Mouse (Mus musculus) embryonic stem cell, embryonic (primary cell): ENCODE data around the gene Bmp4.

Experiments
- CTCF ChIA-PET, 4 experiments: fragments of 300-600 bp in 2 of 4; fragments of 350-600 bp in 2 of 4; sonication (Branson Sonifier 250); formaldehyde crosslinking; loops; one replicate each; lab custom pipeline; 2022; ENCODE audit warnings: inconsistent platforms in 2 of 4; lab: Charles Lee
- POLR2A ChIA-PET, 4 experiments: fragments of 300-600 bp in 2 of 4; fragments of 350-600 bp in 2 of 4; sonication (Branson Sonifier 250); formaldehyde crosslinking; loops; one replicate each; lab custom pipeline; 2022; ENCODE audit warnings: antibody characterized with exemption in 4 of 4, inconsistent platforms in 1 of 4; lab: Charles Lee

Gene Bmp4

GRCm38 (mm10) chr14:46390249-46390775 is at the start of gene Bmp4:
TSS of gene Bmp4 (minus strand) at chr14:46390669.
- POLR2A ChIA-PET: interaction anchor here in 2 of 4 experiments (1.4 to 5.0 kb wide), 6 partner anchors 9 to 22 kb away, joined by 4 to 35 read pairs (median 16); partner anchors contain the start of gene Gm15217 (in 2 of the 2)
- CTCF ChIA-PET: interaction anchor here in 3 of 4 experiments (0.5 to 1.2 kb wide), 3 partner anchors 10 to 684 kb away, joined by 3 to 9 read pairs (median 4); no protein-coding TSS in a partner anchor

DNA sequence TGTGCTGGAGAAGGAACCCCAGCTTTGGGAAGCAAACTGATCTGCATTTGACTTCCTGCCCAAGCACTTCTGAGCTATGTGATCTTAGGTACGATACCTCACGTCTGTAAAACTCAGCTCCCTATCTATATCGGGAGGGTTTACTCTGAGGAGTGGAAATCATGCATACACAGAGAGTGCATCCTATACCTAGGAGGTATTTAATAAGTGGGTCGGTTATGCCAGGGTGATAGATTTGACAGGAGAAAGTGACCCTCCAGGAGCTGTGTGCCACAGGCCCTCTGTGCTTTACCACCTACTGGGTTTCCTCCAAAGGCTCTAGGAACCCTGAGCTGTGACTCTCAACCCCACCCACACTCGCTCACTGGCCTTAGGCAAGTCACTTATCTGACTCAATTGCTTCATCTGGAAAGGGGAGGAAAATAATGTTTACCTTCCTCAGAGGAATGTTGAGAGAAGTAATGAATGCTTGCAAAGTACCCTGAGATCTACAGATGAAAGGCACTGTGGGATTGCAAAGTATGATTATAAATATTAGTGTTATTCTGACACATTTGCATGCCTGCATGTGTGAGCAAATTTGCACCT is 49.1 kb upstream of the Bmp4 start:
- POLR2A ChIA-PET: interaction anchor here in 1 of 4 experiments (0.6 kb wide), 1 partner anchor 290 kb away, joined by 4 read pairs; no protein-coding TSS in a partner anchor
- CTCF ChIA-PET: interaction anchor here in 1 of 4 experiments (0.6 kb wide), 1 partner anchor 159 kb away, joined by 5 read pairs; no protein-coding TSS in a partner anchor

DNA sequence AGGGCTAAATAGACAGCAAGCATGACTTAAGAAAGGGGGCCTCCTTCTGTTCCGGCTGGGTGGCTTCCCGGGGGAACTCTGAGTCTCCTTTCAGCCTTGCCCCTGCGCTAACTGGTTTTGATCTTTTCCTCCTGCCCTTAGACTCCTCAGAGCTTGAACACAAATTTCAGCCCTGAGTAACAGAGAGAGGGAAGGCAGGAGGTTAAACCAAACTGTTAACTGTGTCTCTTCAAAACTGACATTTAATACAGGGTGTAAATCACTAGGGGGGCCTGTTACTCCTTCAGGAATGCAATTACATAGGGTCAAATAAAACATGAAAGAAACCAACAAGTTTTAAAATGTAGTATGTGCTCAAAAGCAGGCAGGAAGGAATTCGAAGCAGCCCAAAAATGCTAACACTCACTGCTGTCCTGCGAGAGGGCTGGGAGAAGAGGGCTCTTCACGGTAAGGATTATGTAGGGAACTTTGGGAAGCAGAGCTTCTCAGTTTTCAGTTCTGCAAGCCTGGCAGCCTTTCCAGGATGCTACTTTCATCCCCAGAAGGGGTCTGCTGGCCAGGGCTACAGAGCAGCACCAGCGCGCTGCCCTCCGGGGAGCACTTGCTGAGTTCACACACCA is 46.1 kb upstream of the Bmp4 start:
- ChIA-PET CTCF (interaction anchor here in 1 of 4 experiments (1.6 kb wide), 1 partner anchor 11 kb away, joined by 4 read pairs; no protein-coding TSS in a partner anchor), POLR2A (interaction anchor here in 2 of 4 experiments (0.7 to 1.3 kb wide), 7 partner anchors 10 to 279 kb away, joined by 3 to 11 read pairs (median 3); no protein-coding TSS in a partner anchor)

- CTCF ChIA-PET: no interaction called here
- POLR2A ChIA-PET: interaction anchor here in 1 of 4 experiments (0.6 kb wide), 1 partner anchor 20 kb away, joined by 3 read pairs; no protein-coding TSS in a partner anchor
Observed at GRCm38 (mm10) chr14:46430231-46430630, 39.8 kb upstream of the Bmp4 start.

DNA sequence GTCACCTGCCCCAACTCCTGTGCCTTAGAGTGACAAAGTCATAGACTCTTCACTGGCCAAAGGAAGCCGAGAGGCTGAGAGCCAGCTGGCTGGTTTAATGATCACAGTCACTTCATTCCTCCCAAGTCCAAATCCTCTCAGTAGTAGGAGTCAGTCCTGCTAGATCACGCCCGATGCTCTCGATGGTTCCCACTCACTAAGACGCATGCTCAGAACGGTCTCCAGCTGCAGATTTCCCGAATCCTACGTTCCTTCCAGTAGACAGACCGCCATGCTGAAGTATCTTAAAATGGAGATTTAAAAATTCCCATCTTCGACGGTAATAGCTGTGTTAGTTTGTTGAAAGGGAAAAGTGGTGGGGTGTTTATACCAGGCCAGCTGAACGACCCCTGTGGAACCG is 36.8 kb upstream of the Bmp4 start:
- CTCF ChIA-PET: no interaction called here
- POLR2A ChIA-PET: interaction anchor here in 2 of 4 experiments (0.6 to 1.6 kb wide), 4 partner anchors 10 to 16 kb away, joined by 3 read pairs; no protein-coding TSS in a partner anchor

- CTCF ChIA-PET: no interaction called here
- POLR2A ChIA-PET: no interaction called here
Observed at GRCm38 (mm10) chr14:46421823-46422222, 31.4 kb upstream of the Bmp4 start.

- POLR2A ChIA-PET: interaction anchor here in 2 of 4 experiments (0.7 to 1.7 kb wide), 8 partner anchors 8 to 541 kb away, joined by 3 to 8 read pairs (median 3); no protein-coding TSS in a partner anchor
Observed at GRCm38 (mm10) chr14:46419269-46419668, 28.8 kb upstream of the Bmp4 start.

GRCm38 (mm10) chr14:46418371-46419097 is 28.1 kb upstream of the Bmp4 start:
- POLR2A ChIA-PET: interaction anchor here in 3 of 4 experiments (0.7 to 1.7 kb wide), 8 partner anchors 7 to 38 kb away, joined by 3 to 8 read pairs (median 4); no protein-coding TSS in a partner anchor
- CTCF ChIA-PET: interaction anchor here in 2 of 4 experiments (0.6 kb wide), 3 partner anchors 282 to 656 kb away, joined by 3 read pairs; no protein-coding TSS in a partner anchor

More at GRCm38 (mm10) chr14:46419269-46419668, 28.8 kb upstream of the Bmp4 start:
- CTCF ChIA-PET: interaction anchor here in 1 of 4 experiments (0.6 kb wide), 1 partner anchor 197 kb away, joined by 3 read pairs; no protein-coding TSS in a partner anchor

DNA sequence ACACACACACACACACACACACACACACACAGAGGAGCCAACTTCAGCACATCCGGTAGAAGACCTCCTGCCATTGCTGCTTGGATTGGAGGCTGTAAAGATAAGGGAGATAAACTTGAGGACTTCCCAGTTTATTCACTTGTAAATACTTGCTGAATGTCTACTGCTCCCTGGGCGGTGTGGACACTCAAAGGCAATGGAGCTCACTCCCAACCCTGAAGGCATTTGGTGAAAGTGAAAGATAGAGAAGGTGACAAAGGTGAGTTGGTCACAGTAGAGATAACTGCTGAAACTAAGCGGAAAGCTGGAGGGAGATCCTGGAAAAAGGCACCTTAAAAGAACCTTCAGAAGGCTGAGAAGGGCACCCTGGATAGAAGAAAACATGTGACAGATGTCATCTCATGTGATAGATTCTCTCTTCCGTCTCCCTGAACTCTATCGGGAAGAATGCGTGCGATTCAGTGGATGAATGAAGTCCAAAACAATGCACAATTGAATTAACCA is 22.1 kb upstream of the Bmp4 start:
- ChIA-PET CTCF (interaction anchor here in 1 of 4 experiments (1.0 kb wide), 1 partner anchor 13 kb away, joined by 3 read pairs; no protein-coding TSS in a partner anchor), POLR2A (interaction anchor here in 3 of 4 experiments (0.6 to 3.8 kb wide), 13 partner anchors 14 to 275 kb away, joined by 3 to 35 read pairs (median 4); partner anchors contain the start of gene Bmp4 (in 1 of the 3))

GRCm38 (mm10) chr14:46410557-46411120 is 20.2 kb upstream of the Bmp4 start:
- POLR2A ChIA-PET: interaction anchor here in 3 of 4 experiments (0.5 to 3.8 kb wide), 10 partner anchors 9 to 970 kb away, joined by 3 to 35 read pairs (median 6); partner anchors contain the start of gene Bmp4 (in 1 of the 3)

GRCm38 (mm10) chr14:46409016-46409415 is 18.5 kb upstream of the Bmp4 start:
- ChIA-PET POLR2A (interaction anchor here in 2 of 4 experiments (0.8 to 3.8 kb wide), 6 partner anchors 9 to 17 kb away, joined by 3 to 22 read pairs (median 4); partner anchors contain the start of gene Bmp4 (in 1 of the 2)), CTCF (no interaction called here)

More at GRCm38 (mm10) chr14:46410557-46411120, 20.2 kb upstream of the Bmp4 start:
- CTCF ChIA-PET: no interaction called here

GRCm38 (mm10) chr14:46408319-46408718 is 17.9 kb upstream of the Bmp4 start:
- ChIA-PET CTCF (no interaction called here), POLR2A (interaction anchor here in 2 of 4 experiments (0.8 to 3.8 kb wide), 6 partner anchors 9 to 19 kb away, joined by 3 to 22 read pairs (median 4); partner anchors contain the start of gene Bmp4 (in 1 of the 2))

GRCm38 (mm10) chr14:46399925-46400324 is 9.5 kb upstream of the Bmp4 start:
- ChIA-PET CTCF (interaction anchor here in 3 of 4 experiments (0.5 to 0.8 kb wide), 3 partner anchors 37 to 876 kb away, joined by 3 to 5 read pairs (median 5); no protein-coding TSS in a partner anchor), POLR2A (interaction anchor here in 3 of 4 experiments (0.8 to 4.1 kb wide), 9 partner anchors 8 to 18 kb away, joined by 3 to 24 read pairs (median 3); partner anchors contain the start of gene Bmp4 (in 1 of the 3))

- POLR2A ChIA-PET: interaction anchor here in 3 of 4 experiments (0.6 to 4.1 kb wide), 8 partner anchors 9 to 20 kb away, joined by 3 to 24 read pairs (median 5); partner anchors contain the start of genes Bmp4 (in 1 of the 3) and Gm15217 (in 1 of the 3)
Observed at GRCm38 (mm10) chr14:46398091-46398695, 7.7 kb upstream of the Bmp4 start.

DNA sequence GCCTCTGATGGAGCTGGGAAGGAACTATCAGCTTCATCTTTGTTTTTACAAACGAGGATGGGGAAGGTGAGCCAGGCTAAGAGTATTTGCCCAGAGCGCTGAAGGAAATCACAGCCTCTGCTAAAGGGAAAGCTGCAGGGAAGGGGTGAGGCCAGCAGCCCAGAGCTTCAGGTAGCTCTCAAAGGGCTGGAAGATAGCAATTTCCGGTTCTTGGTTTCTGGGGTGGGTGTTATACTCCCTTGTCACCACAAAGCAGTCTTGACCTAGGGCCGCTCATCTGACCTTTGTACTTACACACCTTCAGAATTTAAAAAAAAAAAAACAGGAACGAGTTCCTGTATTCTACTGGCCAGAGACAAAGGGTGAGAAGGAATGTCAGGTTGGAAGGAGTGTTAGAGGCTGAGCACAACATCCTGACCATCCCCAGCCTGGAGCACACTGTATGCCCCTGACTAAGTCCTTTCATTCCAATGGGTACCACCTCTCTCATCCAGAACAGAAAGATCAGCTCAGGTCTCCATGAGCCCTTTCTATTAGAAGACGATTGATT is 1.2 kb upstream of the Bmp4 start:
- ChIA-PET POLR2A (interaction anchor here in 2 of 4 experiments (0.8 to 5.0 kb wide), 7 partner anchors 8 to 50 kb away, joined by 3 to 35 read pairs (median 5); partner anchors contain the start of gene Gm15217 (in 2 of the 2)), CTCF (interaction anchor here in 3 of 4 experiments (0.7 to 1.1 kb wide), 3 partner anchors 10 to 311 kb away, joined by 3 to 4 read pairs (median 3); no protein-coding TSS in a partner anchor)

More at GRCm38 (mm10) chr14:46398091-46398695, 7.7 kb upstream of the Bmp4 start:
- CTCF ChIA-PET: no interaction called here
